Mouse (Mus musculus) natural killer cell, adult 2 months (primary cell): ENCODE data around the gene Zmiz1.

Experiments used
- DNase-seq, 2 experiments: peaks; one replicate each; pipeline ENCODE4 v3.0.0; 2022; ENCODE audit warnings: low spot score in 2 of 2

Zmiz1 gene

DNA sequence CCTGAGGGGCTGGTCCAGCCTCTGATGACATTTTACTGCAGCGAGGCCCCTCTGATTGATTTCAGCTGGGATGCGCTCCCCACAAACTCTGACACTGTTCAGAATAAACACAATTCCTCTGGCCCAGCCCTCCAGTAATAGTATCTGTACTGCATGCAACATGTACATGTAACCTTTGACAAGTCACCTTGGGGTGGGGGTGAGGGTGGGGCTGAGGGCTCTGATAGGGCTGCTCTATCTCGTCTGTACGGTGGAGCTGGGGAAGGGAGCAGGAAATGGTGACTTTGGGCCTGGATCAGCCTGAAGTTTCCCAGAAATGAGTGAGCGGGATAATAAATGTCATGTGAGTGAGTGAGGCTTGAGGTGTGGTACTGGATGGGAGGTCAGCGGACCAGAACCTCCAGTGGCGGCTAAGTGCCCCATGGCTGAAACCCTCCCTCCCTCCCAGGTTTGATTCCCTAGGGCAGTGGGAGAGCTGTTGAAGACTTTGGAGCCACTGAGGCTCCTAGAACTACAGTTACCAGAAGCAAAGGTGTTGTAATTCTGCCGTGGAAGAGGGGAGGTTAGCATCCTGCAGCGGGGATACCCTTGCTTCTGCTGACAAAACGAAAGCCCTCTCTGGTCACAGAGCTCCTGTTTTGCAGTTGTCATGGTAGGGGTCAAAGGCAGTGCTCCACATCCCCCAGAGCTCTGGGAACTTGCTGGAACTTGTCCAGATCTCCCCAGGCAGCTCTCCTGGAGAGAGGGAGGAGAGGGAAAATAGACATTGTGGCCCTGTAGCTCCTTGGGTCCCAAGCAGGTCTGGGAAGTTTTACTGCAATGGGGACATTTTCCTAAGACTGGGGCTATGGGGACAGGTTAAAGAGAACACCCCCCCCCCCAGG lies 153.1 kb downstream of the Zmiz1 start:
- no peak for DNase-seq

DNA sequence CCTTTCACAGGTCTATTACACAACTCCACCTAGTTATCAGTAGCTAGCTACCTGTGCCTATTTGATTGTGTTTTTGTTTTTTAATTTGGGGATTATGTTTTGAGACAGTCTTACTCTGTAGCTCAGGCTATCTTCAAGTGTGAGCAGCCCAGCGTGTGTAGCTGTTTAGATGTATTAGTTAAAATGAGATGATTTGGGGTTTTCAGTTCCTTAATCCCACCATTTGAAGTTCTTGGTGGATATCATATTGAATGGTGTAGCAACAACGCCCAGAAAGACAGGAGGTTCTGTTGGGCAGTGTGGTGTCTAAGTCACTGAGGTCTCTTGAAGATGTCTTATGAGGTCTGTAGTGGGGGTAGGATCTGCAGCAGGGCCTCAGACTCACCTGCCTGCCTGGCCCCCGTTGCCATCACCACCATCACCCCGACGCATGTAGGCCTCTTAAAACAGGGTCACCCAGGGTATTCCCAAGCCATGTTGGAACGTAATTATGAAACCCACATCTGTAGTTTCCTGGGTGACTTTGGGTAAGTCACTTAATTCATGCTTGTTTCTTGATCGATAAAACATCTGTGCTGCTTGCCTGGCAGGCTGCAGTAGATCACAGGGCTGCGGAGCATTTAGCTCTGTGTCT lies 155.1 kb downstream of the Zmiz1 start:
- DNase-seq, result no peak

DNA sequence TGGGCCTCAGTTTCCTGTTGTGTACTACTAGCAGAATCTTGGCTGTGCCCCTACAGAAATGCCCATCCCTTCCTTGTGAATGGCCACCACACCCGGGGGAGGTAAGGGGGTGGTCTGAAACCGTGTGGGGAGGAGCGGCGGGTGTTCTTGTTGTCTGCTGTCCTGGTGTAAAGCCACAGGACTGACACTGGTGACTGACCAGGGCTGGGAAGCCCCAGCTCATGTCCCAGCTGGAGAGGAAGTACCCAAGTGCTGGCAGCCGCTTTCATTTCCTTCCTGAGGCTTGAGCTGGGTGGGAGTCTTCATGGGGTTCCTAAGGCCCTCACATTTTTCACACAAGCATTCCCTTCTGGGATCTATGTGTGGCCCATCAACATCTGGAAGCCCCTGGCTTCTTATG lies 155.7 kb downstream of the Zmiz1 start:
- peak; percentile 50 to 64 for DNase-seq

DNA sequence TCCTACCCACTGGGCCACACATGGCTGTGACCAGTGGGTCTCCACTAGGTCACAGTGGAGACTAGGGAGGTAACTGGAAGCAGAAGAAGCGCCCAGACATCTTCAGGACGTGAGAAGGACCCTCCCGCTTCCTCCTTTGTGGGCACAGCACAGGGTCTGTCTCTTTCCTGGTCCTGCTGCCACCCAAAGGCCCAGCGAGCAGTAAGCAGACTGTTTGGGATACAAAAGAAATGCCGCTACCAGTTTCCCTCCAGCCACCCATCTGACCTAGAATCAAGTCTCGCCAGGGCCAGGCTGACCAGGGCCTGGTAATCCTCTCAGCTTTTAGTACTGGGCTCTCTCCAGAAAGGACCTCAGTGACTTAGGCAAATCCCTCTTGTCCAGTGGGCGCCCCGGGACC lies 156.6 kb downstream of the Zmiz1 start:
- DNase-seq, result no peak

DNA sequence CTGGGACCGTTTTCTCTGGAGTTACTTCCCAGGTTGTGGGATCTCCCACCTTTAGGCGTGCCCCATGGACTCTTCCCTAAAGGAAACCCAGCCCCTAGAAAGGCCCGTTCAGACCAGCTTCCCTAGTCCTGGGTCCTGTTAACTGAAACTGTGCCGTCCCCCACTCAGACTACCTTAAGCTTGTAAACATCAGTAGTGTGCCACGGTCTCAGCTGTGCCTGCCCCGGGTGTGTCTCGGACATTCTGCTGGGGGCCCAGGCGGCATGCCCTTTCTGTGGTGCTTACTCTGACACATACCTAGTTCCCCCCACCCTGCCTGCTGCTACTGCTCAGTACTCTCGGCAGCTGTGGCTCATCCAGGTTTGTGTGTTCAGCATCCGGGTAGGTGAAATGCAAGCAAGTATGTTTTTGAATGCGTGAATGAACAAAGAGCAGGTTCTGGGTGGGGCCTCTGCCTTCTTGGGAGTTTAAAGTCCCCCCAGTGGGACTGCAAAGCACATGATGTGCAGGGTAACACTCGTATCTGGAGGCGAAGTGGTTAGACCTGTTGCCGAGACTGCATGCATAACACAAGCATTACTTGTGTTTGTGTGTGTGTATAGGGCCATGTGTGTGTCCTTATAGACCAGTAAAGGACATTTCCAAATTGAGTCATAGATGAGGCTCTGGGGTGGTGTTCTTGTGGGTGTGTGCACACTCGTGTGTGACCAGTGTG lies 157.2 kb downstream of the Zmiz1 start:
- DNase-seq, result no peak

DNA sequence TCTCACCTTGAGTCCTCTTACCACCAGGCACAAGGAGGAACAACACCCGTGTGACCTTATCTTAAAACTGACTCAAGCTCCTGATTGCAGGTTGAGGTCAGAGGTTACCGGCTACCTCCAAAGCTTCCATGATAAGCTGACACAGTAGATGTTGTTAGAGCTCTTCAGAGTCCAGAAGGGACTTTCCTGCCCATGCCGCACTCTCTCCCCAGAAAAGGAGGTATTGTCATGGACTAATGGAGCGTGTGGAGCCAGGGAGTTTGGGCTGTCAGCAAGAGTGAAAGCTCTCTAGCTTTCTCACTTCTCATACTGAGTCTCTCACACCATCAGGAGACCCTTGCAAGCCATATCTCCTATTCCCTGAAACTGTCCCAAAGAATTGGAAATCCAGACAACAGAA lies 158.3 kb downstream of the Zmiz1 start:
- DNase-seq, result no peak

DNA sequence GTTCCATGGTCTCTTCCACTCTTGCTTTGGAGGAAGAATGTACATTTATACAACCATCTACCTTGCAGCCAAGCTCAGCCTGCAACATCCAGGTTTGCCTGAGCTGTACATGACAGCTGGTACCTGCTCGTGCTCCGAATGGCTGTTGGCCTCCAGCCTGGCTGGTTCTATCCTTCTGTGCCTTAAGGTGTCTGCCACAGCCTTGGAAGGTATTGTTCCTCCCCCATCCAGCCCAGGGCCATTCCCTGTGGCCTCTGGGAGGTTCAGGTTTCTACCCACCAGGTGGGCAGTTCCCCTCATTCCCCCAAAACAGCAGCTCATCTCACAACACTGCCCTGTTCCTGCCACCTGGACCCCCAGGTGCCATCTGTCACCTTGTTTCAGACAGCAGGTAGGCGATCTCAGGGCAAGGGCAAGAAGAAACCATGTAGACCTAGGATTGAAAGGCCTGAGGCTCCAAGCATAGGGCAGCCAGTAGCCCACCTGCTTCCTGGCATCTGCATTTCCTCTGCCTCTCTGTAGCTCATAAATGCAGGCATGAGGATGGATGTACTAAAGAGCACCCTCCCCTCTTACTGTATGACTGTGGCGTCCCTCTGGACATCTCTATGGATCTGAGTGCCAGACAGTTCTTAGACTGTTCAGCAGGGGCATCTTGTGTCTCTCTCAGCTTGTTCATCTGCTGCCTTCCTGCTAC lies 160.2 kb downstream of the Zmiz1 start:
- DNase-seq, result no peak

DNA sequence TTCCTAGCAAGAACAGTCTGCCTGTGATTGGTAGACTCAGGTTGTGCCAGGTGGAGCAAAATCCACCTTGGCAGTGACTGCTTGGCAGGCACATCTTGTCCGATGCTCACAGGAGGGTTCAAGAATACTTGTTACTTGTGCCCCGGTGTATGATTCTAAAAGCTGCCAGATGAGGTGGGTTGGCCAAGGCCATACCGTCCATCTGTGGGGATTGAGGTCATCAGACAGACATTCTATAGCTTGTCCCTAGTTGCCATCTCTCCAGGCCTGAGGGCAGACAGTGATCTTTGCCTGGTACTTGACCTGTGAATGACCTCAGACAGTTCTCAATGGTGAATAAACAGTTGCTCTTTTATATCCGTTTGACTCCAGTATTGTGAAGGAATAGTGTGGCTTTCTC lies 161.8 kb downstream of the Zmiz1 start:
- no peak for DNase-seq

DNA sequence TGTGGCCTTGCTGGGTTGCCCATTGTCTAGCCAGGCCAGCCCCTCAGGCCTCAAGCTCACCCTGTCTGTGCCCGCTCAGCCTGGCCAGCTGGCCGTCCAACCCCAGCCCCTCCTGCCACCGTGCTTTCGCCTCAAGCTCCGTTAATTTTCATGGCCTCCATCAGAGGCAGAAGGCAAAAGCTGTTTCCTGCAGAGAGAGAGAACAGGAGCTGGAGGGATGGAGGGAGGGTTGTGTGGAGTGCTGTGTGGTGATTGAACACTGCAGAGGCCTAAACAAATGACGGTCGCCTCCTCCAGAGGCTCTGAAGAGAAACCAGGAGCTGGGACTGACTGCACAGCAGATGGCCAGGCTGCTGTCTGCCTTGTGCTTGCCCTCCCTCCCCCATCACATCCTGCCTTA lies 164.7 kb downstream of the Zmiz1 start:
- DNase-seq, result no peak

DNA sequence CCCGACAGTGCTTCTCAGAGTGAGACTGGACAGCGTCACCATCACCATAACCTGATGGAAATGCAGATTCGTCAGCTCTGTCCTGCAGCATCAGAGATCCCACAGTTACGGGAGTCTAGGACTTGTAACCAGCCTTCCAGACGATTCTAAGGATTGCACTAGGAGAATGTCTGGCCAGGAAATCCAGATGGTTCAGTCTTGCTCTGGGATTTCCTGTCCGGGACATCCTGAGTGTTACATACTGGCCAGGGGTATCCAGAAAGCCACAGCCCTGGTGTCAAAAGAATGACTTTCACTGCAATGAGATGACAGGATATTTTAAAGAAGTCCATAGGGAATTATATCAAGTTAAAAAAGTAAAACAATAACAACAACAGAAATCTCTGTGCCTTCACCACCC lies 165.7 kb downstream of the Zmiz1 start:
- DNase-seq, result no peak

DNA sequence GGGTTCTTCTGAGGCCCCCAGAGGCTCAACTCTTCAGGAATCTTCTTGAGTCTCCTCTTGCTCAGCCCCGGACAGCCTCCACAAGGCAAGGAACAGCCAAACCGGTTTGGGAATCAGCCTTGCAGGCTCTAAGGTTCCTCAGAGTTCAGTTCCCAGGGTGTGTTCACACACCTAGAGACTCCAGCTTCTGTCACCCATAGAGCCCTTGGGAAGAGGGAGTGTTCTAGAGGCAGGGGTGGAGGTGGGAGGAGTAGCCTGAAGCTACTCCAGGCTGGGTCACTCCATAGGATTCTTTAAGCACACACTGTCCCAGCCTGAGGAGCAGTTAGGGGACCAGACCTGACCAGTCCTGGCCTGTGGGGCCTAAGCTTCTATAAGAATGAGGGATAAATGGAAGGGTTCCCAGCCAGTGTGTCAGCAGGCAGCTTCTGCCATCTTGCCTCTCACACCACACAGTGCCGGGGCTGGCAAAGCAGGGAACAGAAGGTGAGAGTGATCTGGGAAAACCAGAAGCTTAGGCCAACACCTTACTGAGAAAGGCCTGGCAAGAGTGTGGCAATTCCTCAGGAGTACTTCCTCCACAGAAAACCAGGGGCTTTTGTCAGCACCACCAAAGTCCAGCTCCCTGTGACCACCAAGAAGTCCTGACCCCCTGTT lies 168.7 kb downstream of the Zmiz1 start:
- DNase-seq, result no peak

DNA sequence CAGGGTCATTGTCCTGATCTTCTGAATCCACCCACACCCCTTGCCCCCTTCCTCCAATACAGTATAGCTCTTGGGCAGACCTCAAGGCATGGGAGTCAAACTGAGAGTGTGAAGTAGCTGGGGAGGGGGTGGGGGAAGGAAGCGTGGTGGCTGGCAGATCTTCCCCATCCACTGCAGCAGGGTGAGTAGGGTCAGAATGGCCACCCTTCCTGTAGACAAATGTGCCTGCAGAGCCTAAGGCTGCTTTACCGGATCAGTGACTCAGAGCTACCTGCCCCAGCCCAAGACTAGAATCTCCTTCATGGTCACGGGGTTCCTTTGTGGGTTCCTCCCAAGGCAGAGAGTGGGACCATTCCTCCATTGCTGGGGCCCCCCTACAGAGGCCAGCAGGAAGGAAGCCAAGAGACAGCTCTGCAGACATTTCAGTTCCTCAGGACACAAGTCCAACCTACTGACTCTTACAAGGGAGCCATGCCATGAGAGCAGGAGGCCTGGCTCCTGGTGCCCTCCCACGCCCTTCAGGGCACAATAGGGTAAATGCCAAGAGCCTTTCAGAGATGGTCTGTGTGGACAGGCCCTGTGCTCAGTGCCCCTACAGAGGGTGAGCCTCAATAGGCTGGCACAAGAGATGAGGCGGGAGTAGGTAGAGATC lies 169.6 kb downstream of the Zmiz1 start:
- no peak for DNase-seq

DNA sequence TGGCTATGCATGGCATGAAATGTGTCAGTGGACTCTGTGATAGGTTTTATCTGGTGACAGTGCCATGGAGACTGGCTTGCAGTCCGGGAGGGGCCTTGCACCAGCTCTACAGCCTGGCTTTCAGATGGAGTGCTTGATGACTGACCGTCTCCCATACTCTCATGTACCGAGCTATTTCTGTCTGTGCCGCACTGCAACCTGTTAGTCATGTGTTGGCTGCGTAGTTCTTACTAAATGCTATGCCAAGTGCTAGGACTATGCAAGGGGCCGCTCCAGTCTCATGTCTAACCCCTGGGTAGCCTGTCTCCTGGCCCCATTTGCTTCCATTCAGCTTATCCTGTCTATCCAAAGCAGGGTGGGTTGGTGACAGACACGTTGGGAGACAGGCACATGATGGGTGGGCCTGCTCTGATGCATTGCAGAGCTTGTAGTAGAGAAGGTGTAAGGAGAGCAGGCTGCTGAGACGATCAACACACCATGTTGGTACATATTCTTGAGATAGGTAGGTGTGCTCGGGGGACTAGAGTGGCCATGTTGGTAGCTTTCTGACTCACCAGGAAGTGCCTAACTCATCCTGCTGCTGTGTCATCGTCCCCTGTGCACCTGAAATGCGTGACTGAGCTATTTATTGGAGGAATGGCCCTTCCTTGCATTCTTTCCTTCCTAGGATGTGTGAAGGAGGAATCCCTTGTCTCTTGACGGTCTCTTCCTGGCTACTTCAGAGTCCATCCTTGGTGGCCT lies 171.1 kb downstream of the Zmiz1 start:
- no peak for DNase-seq

DNA sequence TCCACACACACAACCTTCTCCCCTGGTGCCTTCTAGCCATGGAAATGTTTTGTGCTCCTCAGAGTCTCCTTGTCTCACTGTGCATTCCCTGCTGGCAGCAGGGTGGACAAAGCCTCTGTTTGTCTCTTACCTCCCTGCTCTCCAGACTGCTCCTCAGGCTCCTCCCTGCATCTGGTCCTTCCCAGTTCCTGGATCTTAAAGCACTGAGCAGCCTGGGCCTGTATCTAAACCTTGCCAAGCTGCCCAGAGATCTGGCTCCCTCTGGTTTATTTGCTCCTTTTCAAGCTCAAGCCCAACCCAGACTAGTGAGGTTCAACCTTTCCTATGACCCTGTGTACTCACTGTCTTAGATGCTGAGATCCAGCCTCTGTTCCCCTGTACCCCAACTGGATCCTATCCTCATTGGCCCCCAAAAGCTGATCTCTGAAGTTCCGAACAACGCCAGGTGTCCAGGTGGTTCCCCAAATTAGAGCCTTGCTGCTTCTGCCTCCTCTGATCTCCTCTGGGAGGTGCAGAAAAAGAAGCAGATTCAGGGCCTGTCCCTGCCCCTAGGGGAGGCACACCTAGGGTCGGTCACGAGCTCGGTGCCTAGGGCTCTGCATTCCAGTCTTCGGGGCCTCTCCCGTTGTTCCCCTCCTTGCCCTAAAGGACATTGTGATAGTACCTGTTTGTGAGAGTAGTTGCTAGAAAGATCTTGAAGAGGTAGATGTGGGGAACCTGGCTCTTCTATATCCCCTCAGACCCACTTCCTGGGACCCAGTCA lies 171.8 kb downstream of the Zmiz1 start:
- no peak for DNase-seq

DNA sequence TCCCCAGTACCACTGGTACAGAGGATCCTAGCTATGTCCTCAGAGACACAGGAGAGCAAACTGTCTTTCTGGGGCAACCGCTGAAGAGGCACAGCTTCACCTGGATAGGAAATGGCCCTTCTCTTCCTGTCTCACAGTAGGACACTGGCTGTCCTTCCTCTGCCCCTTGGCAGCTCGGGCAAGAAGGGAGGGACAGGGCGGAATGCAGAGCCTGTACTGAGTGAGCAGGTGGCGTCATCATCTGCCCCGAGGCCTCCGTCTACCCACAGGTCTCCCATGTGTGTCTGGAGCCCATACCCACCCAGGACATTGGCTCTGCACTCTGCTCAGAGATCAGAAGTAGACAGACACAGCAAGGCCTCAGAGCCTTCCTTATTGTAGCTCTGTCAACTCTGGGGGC lies 172.5 kb downstream of the Zmiz1 start:
- DNase-seq, result no peak

DNA sequence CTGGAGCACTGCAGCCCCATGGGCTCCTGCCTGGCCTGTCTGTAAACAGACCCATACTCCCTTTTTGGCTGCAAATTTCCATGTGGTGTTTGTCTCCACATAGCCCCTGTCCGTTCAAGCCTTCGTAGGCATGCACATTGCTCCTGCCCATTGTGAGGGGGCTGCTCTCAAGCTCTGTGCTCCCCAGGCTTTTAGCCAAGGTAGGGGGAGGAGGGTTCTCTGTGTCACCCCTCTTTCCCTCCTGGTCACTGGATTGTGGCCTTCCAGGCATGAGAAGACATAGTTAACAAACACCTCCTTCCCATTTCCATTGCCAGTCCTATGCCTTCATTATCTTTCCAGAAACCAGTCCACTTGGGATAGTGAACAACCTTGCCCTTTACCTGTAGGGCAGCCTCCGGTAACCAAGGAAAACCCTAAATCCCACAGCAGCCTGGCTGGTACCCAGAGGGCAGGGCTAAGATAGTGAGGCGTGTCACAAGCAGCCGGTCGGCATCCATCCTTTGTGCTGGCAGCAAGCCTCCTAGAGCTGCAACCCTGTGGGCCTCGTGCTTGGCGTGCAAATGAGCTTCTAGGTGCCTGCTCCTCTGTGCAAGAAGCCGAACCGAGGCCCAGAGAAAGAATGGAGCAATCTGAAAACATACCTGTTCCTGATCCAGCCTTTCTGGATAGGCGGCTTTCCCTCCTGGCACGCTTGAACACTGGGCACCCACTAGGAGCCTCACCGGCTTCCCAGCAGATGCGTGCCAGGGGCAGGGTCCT lies 174.7 kb downstream of the Zmiz1 start:
- no peak for DNase-seq

DNA sequence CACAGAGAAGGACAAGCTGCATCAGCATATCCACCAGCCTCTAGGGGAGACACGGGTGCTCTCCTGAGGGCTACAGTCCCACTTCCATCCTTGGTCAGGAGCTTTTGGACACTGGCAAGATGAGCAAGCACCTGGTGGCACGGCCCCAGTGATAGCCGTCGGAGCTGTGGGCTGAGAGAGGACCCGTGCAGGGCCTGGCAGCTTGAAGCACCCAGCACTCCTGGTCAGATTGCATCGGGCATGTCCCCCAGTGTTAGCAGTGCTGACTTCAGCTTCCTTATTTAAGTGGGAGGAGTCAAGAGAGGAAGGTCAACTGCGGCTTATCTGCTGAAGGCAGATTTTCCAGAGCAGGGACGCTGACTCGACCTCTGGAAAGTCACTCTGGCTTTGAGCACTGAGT lies 175.3 kb downstream of the Zmiz1 start:
- no peak for DNase-seq

DNA sequence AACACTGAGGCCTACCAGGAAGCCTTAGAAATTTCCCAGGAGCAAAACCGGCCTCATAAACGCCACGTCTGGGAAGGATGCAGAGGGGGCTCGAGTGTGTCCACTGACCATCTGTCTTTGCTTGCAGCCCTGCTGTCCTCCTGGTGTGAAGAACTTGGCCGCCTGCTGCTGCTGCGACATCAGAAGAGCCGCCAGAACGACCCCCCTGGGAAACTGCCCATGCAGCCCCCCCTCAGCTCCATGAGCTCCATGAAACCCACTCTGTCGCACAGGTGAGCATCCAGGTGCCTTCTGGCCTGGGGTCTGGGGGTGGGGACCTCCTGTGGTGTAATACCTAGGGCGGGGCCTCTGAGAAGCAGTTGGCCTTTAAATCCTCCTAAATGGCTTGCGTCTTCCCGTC lies 176.8 kb downstream of the Zmiz1 start:
- DNase-seq, result no peak

DNA sequence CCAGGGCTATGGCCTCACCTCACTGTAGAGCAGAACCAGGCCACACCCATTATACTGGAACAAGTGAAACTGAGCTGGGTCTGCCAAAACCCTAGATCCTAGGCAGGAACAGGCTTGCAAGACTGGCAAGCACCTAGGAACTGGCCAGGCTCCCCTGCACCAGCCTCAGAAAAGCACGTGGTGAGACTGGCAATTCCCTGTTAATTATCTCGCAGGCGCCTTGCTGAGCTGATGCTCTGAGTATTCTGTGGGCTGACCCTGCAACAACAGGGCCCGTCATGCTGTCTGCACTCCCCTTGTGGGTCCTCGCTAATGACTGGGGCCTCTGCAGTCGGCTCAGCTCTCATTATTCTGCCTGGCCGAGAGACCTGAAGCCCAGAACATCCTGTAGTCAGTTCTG lies 177.3 kb downstream of the Zmiz1 start:
- DNase-seq, result peak in 1 of 2 experiments; percentile 20
